Mouse (Mus musculus) heart, postnatal 10 days (tissue): ENCODE measurements around the gene Gtf2ird1. TPM values are rescaled to one million over a fixed set of nuclear protein-coding genes. Genes with fewer than 3 reads are reported as not detected.
A peak's percentile ranks its signal among the peaks of the same experiment; 100 is the strongest.

Experiments used
- DNase-seq, 2 experiments: peaks; one replicate each; pipeline ENCODE4 v3.0.0; 2021
- intact Hi-C: fragments of 180-260 bp; cut with DNase I; formaldehyde crosslinking; loops from one replicate; pipeline ENCODE4 v1.15.1; 2025
- total RNA-seq, 2 experiments: library from RNA; stranded (reverse); gene quantifications; 2 replicates each; pipeline ENCODE4 v1.2.3; 2021

Gtf2ird1 gene
- total RNA-seq: 10 to 100 TPM; 43.3 to 45.5 TPM

DNA sequence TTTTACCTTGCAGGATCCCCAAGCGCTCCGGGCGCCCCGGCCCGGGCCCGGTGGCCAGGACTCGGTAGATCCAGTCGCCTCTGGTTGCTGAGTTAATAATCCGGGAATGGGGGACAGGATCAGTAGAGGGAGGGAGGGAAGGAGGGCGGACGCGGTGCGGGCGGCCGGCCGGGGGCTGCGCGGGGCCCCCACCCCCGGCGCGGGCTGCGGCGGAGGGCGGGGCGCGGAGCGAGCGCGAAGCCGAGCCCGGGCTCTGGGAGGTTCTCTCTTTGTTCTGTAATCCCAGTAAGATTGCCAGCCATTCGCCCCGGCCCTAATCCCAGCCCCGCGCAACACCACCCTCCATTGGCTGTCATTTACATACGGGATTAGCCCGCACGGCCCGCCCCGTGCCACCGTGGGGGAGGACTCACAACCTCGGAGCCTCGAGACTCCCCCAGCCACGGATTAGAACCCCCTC lies at the start of gene Gtf2ird1:
Gene Gtf2ird1 (minus strand): TSS at position 214 of the 460 bp plus-strand sequence.
- DNase-seq: peak; percentile 79 to 82
- intact Hi-C loops: no loop called here

DNA sequence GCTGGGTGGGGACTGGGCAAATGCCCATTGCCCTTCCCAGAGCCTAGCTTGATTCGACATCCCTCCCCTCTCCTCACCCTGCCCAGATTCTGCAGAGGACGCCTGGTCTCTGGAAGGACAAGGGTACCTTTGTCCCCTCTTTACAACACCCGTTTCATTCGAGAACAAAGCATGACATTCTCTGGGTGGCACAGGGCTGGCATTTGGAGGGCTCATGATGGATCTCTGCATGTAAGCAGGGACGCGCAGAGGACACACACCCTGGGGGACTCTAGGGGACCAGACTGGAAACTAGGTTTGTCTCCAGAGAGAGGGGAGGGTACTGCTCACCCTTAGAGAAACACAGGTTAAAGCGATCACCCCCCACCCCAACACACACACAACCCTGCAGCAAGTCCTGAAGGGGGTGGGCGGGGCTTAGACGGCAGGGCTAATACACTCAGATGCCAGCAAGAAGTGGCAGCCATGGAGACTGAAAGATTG lies 49.3 kb upstream of the Gtf2ird1 start:
- no peak for DNase-seq
- intact Hi-C loops: loop anchor here (2.0 kb wide), 2 partner anchors 45 to 75 kb away; partner anchors contain the start of gene Rfc2

DNA sequence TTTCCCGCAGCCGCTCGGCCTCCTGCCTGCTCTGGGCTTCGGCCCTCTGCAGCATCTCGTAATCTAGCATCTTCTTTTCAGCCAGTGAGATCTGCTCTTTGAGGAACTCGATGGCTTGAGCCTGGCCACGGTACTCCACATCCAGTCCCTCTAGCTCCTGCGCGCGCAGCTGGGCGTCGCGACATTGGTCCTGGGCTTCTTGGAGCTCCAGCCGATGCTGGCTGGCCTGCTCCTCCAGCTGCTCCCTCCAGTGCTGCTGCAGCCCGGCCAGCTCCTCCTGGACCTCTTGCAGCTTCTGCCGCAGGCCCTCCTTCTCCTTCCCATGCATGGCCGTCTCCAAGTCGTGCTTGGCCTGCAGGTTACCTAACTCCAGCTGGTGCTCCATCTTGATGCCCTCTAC lies 46.1 kb upstream of the Gtf2ird1 start:
- intact Hi-C loops: loop anchor here (5.0 kb wide), 1 partner anchor 400 kb away; no protein-coding TSS in a partner anchor
- DNase-seq: no peak

DNA sequence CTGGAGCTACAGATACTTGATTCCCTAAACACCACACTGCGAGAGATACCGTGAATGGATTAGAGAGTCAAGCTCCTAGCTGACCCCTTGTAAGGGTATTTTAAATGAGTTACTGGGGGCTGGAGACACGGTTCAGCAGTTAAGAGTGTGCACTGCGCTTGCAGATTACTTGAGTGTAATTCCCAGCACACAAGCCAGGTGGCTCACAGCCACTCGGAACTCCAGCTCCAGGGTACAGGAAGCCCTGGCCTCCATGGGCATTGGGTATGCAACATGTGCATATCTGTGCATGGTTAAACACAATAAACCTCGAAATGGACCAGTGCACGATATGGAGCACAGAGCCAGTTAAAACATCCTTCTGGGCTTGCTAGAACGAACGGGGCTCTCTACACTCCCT lies 44.9 kb upstream of the Gtf2ird1 start:
- intact Hi-C loops: loop anchor here (5.0 kb wide), 1 partner anchor 401 kb away; no protein-coding TSS in a partner anchor
- peak in 1 of 2 experiments; percentile 44 for DNase-seq

DNA sequence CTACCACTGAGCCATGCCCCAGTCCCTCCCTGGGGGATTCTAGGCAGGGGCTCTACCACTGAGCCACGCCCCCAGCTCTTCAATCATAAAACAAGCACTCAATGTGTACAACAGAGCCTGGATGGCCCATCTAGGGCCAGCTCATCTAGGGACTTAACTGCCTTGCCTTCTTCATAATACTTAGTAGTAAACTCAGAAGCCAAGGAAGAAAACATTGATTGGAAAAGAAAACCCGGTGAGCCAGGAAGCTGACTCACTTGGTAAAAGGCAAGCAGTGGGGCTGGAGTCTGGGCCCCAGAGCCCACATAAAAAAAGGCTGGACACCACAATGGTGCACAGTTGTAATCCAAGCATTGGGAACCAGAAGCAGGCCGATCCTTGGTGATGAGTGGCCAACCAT lies 44.2 kb upstream of the Gtf2ird1 start:
- no peak for DNase-seq
- intact Hi-C loops: loop anchor here (1.0 to 5.0 kb wide), 2 partner anchors 82 to 402 kb away; no protein-coding TSS in a partner anchor

DNA sequence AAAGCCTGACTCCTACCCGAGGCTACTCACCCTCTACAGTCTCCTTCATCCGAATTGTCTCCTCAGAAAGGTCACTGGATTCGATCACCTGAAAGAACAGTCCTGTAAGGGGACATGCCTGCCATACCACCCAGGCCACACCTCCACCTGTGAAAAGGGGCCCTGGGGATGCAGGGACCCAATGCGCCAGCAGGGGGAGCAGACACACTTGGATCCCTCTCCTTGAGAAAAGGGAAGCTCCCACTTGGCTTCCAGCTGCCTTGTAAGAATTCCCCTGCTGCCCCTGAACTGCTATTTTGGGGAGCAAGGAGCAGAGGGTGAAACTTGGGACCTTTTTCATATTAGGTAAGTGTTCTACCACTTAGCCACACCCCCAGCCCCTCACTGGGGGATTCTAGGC lies 43.5 kb upstream of the Gtf2ird1 start:
- intact Hi-C loops: loop anchor here (1.0 to 5.0 kb wide), 2 partner anchors 82 to 402 kb away; no protein-coding TSS in a partner anchor
- DNase-seq: peak; percentile 29 to 68

DNA sequence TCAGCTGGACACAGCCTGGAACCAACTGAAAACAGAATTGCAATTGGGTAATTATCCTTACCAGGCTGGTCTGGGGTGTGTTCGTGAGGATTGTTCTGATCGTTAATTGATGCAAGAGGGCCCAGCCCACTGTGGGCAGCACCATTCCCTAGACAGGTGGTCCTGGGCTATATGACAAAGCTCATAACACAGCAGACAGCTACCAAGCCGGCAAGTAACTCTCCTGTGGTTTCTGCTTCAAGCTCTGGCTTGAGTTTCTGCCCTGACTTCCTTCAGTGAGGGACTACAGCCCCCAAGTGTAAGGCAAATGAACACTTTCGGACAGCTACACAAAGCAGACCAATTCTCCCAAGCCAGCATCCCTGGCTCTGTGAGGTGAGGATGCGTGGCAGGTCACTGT lies 40.5 kb upstream of the Gtf2ird1 start:
- intact Hi-C loops: no loop called here
- no peak for DNase-seq

DNA sequence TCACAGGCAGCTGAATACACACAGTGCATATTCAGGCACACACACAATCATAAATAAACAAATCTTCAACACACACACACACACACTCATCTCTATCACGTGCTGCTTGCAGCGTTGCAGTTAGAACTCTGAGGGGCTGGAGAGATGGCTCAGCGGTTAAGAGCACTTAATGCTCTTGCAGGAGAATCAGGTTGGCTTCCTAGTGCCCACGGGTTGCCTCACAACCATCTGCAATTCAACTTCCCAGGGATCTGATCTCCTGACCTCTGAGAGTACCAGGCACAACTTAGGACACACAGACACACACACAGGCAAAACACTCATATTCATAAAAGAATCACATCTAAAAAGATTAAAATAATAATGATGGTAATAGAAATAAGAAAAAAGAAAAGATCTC lies 39.3 kb upstream of the Gtf2ird1 start:
- no peak for DNase-seq
- intact Hi-C loops: no loop called here

DNA sequence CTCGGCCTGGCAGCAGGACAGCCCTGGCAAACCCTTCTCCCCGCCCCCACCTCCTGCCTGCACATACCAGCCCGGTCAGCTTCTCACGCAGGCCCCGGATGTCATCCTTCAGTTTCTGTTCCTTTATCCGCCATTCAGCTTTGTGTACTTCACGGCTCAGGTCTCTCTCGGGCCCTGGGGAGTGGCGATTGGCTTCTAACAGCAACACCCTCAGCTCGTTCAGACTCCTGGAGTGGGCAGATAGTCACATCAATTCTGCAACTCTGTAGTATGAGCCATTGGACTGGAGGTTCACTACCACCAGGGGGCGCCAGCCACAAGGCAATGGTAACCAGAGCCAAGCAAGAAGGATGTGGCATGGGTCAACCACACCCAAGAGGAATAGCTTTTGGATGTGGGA lies 37.6 kb upstream of the Gtf2ird1 start:
- peak; percentile 90 to 95 for DNase-seq
- intact Hi-C loops: loop anchor here (1.0 kb wide), 1 partner anchor 210 kb away; no protein-coding TSS in a partner anchor

DNA sequence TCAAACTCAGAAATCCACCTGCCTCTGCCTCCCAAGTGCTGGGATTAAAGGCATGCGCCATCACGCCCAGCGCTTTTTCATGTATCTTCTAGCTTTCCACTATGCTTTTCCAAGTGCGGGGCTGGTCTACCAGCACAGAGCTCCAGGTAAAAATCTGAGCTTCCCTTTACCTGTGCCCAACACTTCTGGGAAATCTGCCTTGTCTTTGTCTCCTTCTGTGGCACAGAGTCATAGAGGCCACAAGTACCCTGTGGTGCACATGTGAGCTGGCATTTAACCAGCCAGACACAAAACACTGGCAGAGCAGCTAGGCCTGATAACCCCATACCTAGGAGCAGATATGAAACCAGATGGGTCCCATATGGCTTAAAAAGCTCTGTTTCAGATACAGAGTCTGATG lies 36.4 kb upstream of the Gtf2ird1 start:
- DNase-seq: no peak
- intact Hi-C loops: loop anchor here (2.0 kb wide), 1 partner anchor 124 kb away; no protein-coding TSS in a partner anchor

DNA sequence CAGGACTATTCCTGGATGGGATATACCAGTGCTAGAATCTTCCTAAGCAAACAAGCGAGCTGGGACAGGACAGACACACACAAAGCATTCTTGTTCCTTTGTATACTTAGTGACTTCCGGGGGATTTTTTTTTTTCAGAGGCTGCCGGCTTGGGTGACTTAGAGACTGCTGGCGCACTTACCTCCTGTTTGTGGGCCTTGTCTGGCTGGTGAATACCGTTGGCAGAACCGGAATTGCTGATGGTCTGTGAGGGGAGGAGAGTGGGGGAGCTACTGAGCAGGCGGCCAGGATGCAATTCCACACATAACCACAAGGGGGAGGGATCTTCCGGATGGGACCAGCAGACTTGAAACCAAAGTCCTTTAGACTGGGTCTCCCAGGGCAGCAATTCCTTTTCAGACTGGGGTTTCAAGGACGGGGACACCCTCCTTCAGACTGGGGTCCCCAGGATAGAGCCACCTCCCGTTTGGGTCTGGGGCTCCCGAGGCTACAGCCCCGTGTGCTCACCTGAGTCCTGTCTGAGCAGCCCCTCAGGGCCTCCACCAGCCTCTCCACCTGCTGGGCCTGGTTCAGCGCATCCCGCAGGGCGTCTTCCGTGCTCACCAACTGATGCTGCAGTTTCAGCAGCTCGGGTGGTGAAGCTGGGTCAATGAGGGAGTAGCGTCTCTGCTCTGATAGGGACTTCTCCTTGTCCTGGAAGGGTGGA lies 35.3 kb upstream of the Gtf2ird1 start:
- intact Hi-C loops: loop anchor here (2.0 kb wide), 1 partner anchor 125 kb away; no protein-coding TSS in a partner anchor

DNA sequence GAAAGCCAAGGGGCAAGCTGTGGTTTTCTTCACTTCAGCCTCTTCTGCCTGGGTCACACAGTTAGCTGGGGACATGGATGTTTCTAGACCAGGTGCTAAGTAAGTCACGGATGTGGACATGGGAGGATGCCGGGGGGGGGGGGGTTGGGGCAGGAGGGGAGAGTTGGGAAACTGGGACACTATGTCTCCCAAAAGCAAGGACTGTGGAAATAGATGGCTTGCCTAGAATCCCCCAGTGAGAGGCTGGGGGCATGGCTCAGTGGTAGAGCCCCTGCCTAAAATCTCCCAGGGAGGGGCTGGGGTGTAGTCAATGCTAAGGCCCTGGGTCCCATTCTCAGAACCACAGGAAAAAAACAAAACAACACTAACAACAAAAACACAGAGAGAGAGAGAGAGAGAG lies 34.7 kb upstream of the Gtf2ird1 start:
- intact Hi-C loops: no loop called here
- no peak for DNase-seq

More for the DNA sequence above, 35.3 kb upstream of the Gtf2ird1 start:
- DNase-seq: peak; percentile 81 to 91

DNA sequence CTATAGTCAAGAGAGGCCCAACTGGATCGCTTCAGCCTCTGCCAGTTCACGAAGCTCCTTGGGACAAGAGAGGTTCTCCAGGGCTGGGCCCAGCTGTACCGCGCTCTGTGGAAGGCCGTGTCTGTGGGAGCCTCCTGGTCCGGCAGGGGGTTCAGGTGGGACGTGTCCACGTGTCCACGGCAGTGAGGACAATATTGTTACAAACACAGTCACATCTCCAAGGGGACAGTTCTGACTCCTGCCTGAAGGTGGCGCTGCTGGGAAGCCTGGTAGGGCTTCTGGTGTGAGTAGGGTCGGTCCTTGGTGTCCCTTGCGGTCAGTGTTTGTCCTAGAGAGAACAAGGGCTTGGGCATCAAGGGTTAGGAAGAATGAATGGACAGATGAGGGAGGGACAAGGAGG lies 33.9 kb upstream of the Gtf2ird1 start:
- peak in 1 of 2 experiments; percentile 53 for DNase-seq
- intact Hi-C loops: no loop called here

DNA sequence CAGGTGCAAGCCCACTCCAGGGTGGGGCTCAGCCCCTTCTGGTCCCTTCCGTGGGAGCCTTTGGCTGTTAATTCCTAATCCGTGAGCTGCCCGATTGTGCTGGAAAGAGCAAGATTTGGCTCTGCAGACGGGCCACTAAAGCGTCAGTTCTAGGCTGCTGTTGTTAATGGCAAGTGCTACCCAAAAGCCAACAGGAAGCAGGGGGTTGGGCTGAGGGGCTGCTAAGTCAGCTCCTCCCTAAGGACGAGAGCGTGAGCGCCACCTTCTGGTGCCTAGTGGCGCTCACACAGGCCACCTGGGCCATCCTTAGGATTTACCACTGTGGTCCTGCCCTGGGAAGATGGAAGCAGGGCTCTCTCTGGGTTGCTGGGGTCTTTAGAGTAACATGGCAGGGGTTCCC lies 33.1 kb upstream of the Gtf2ird1 start:
- peak; percentile 31 to 60 for DNase-seq
- intact Hi-C loops: loop anchor here (5.0 kb wide), 1 partner anchor 307 kb away; the partner anchor contains the start of gene Gtf2ird2

DNA sequence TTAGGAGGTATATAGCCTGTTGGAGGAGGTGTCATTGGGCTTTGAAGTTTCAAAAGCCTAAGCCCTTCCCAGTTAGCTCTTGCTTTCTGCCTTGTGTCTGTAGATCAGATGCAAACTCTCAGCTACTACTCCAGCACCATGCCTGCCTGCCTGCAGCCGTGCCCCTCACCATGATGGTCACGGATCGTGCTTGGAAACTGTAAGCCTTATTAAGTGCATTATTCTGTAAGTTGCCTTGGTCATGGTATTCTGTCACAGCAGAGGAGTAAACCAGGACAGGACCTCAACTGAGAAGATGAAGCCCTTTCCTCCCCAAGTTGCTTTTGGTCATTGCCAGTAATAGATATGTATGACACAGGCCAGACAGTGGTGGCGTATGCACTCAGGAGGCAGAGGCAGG lies 32.1 kb upstream of the Gtf2ird1 start:
- no peak for DNase-seq
- intact Hi-C loops: loop anchor here (5.0 kb wide), 1 partner anchor 306 kb away; the partner anchor contains the start of gene Gtf2ird2

DNA sequence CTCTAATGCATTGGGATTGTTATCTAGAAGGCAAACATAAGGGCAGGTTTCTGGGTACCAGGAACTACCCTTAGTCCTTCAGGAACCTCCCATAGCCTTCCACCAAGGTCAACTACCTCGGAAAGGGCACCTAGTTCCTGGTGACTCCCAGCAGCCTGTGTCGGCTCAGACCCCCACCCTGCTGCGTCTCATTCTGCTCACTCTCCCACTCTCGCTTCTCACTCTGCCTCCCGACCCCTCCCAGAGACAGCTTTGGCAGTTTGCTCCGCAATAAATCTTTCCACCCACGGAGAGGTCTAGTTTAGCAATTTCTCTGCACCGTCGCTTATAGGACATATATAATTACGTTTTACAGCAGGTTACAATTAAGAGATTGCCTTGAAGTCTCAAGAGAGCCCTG lies 31.5 kb upstream of the Gtf2ird1 start:
- no peak for DNase-seq
- intact Hi-C loops: loop anchor here (5.0 kb wide), 1 partner anchor 306 kb away; the partner anchor contains the start of gene Gtf2ird2

DNA sequence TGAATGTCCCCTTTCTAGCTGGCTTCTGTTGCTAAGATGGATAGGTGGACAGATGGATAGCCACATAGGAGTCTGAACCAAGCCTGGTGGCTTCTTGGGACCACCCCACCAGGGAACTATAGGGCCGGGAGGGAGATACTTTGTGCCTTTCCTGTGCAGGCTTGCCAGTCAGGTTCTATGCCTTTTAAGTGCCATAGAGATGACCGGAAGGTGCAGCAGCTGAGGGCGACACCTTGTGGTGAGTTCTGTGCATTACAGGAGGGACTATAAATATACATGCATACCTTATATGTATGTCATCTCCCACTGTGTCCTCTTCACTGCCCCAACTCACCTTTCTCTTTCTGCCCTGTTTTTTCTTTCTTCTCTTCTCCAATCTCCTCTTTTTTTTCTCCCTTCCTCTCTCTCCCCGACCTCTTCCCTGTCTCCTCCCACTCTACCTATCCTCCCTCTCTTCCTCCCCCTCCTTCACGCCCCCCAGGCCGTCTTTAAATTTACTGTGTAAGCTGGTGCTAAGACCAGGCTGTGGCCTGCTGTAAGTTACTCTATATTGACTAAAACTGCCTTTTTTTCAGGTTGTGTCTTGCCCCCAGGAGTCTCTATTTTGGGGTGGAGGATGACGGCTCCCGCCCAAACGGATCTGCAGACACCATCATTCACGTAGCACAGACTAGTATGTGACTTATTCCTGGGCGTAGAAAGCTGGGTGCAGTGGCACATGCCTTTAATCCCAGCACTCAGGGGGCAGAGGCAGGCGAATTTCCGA lies 29.6 kb upstream of the Gtf2ird1 start:
- peak; percentile 72 to 78 for DNase-seq
- intact Hi-C loops: loop anchor here (1.0 to 5.0 kb wide), 3 partner anchors 101 to 304 kb away; partner anchors contain the start of gene Gtf2ird2

DNA sequence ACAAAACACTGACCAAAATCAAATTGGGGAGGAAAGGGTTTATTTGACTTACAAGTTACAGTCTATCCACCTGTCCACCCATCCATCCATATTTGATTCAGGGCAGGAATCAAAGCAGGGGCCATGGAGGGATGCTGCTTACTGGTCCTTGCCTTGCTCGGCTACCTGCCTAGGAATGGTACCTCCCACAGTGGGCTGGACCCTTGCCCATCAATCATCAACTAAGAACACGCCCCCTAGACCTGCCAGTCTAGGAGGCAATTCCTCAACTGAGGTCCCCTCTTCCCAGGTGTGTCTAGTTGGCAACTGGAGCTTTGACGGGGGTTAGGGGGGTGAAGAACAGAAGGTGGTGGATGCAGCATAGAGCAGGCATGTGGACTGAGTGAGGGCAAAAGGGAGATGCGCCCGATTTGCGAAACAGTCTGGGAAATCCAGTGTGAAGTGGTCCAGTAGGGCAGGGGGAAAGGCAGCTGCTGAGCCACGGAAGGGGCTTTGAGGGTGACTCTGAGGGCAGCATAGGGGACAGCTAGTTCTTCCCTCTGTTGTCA lies 28.7 kb upstream of the Gtf2ird1 start:
- DNase-seq: no peak
- intact Hi-C loops: loop anchor here (5.0 kb wide), 1 partner anchor 303 kb away; the partner anchor contains the start of gene Gtf2ird2

DNA sequence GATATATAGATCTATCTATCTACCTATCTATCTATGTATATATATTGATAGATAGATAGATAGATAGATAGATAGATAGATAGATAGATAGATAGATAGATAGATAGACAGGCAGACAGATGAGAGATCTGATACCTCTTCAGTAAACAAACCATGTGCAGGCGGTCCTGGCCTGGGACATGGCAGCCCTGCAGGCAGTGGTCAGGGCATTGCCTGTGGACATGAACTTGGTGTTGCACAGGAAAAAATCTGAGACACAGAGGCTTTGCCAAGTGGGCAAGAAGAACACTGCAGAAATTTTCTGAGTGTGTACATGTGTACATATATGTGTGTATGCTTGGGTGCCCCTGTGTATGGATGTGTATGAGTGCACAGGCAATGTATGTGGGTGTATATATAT lies 26.8 kb upstream of the Gtf2ird1 start:
- intact Hi-C loops: no loop called here
- no peak for DNase-seq

DNA sequence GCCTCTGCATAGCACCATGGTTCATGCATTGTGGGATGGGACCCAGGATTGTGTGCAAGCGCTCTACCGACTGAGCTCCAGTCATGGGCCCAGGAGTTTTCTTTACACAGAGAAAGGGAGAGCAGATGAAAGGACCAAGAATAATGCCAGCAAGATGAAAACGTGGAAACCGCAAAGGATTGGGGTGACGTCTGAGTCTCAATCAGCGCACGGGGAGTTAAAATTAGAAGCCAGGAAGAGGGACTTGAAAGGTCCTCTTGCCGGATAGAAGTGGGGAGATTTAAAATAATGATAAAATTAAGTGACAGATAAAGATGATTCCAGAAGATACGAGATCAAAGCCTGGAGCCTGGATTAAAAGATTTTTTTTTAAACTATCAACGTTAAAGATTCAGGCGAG lies 25.8 kb upstream of the Gtf2ird1 start:
- no peak for DNase-seq
- intact Hi-C loops: no loop called here
